In the genomic region with DNA sequence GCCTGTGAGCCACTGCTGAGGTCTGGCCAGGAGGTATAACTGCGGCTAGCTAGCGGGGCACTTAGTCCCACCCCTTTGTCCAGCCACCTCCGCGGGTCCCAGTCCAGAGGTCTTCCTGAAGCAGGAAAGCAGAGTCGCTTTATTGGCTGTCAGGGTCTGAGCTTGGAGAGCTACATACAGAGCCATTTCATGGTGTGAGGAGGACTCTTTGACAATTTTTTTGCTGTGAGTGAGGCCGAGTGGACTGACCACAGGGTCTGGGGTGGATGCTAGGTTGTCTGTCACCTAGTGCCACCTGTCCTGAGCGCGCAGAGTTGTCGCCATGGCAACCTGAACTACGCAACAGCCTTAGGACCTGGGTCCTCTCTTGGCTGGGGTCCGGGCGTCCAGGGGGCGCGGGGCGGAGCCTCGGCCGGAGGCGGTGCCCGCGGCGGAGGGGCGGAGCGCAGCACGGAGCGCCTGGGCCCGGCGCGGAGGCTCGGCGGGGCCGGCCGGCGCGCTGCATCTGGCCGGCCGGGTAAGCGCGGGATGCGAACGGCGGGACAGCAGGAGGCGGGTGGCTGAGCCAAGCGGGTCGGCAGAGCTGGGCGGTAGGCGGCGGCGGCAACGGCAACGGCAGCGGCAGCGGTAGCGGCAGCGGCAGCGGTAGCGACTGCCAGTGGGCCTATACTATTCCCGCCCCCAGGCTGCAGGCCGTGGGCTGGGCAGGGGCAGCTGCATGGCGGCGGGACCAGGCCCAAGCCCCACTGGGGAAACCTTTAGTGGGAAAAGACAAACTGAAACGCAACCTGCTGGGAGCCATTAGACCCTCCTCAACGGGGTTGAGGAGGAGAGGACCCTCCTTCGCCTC, we compare ENCODE assay signal across 7 mouse cellular contexts. TPM values are rescaled to one million over a fixed set of nuclear protein-coding genes. Genes with fewer than 3 reads are reported as not detected.
DNase-seq lines count a peak whose midpoint lies in the region; ATAC-seq and TF ChIP-seq lines count a peak whose summit lies in the region.

A gene (plus strand): TSS at position 489 of the 850 bp plus-strand sequence.

- no peak for TF ChIP-seq CTCF in brain, embryonic 14.5 days (IDR thresholded peaks at IDR 0.05; ENCODE audit: borderline replicate concordance, extremely low read depth, insufficient read depth, insufficient read length)
- TF ChIP-seq CTCF in embryonic fibroblast, embryonic 13.5 days (IDR thresholded peaks at IDR 0.05; ENCODE audit: borderline replicate concordance, insufficient read depth, low read length): no peak

- peak; percentile 19 for DNase-seq in ovary, postnatal 14 days (ENCODE audit: low spot score)
- no peak for DNase-seq in ovary, adult 18-20 months (ENCODE audit: low spot score)
- peak; percentile 62 for DNase-seq in brain, embryonic 14.5 days (ENCODE audit: low read depth)
- peak; percentile 34 for DNase-seq in kidney, postnatal 14 days
- DNase-seq in yolk sac, embryonic 10.5 days (ENCODE audit: low spot score): peak; percentile 36

- H3K9ac ChIP-seq in midbrain, embryonic 12.5 days (replicated peaks): peak within 1 kb of the TSS; percentile 80

- TF ChIP-seq POLR2A in brain, embryonic 14.5 days (IDR thresholded peaks at IDR 0.05; ENCODE audit: borderline replicate concordance, extremely low read depth, insufficient read depth, insufficient read length, poor library complexity, severe bottlenecking): peak; percentile 78; the same call in 1 of the 2 replicates
- peak; percentile 52 for TF ChIP-seq POLR2A in embryonic fibroblast, embryonic 13.5 days (IDR thresholded peaks at IDR 0.05; ENCODE audit: low read depth, low read length)

- H3K4me1 ChIP-seq in embryonic fibroblast, embryonic 13.5 days (ENCODE audit: control insufficient read depth, insufficient read depth, low read length): no peaks in the 10 kb centered on the region; the same call in 1 of the 2 replicates
- H3K4me1 ChIP-seq in midbrain, embryonic 12.5 days: peaks cover 24% of the 10 kb centered on the region

- peak within 1 kb of the TSS; percentile 64 for H3K4me3 ChIP-seq in embryonic fibroblast, embryonic 13.5 days (ENCODE audit: insufficient read depth, low read length)
- peak within 1 kb of the TSS; percentile 68 for H3K4me3 ChIP-seq in midbrain, embryonic 12.5 days

- peak; percentile 76 for ATAC-seq in midbrain, embryonic 12.5 days (ENCODE audit: low FRiP score, low read depth)

- no peaks in the 10 kb centered on the region for H3K9me3 ChIP-seq in midbrain, embryonic 12.5 days

- H3K36me3 ChIP-seq in midbrain, embryonic 12.5 days: peaks cover 25% of the 10 kb centered on the region

- 1% methylated on average over 61 of the region's 63 CpGs for WGBS in midbrain, embryonic 12.5 days

- H3K27ac ChIP-seq in embryonic fibroblast, embryonic 13.5 days (ENCODE audit: insufficient read depth, low read length): no peak within 1 kb of the TSS
- peak within 1 kb of the TSS; percentile 11 for H3K27ac ChIP-seq in midbrain, embryonic 12.5 days (replicated peaks)

- peak within 1 kb of the TSS; percentile 85 for H3K4me2 ChIP-seq in midbrain, embryonic 12.5 days (replicated peaks)

- H3K27me3 ChIP-seq in midbrain, embryonic 12.5 days: peaks cover 18% of the 10 kb centered on the region

RNA-seq across cellular contexts. Expression of the gene that starts here (rescaled TPM):
- 66.9 and 78.8 TPM in 2 replicates for polyA plus RNA-seq in brain, embryonic 14.5 days (2012; rRNA removed)
- polyA plus RNA-seq in embryonic fibroblast, embryonic 13.5 days (2011; ENCODE audit: insufficient read length, low read depth, missing spikeins): 7.2 and 8.3 TPM in 2 replicates
- 25.1 and 25.3 TPM in 2 replicates for polyA plus RNA-seq in midbrain, embryonic 12.5 days (2016; fragmentation: Nextera tagmentation; extraction: Ambion mirVana)
